Mouse (Mus musculus) cerebellum, adult 2 months (tissue): ENCODE results near the gene Tulp2. TPM values are rescaled to one million over a fixed set of nuclear protein-coding genes. Genes with fewer than 3 reads are reported as not detected.

Source experiments
- DNase-seq, 2 experiments: peaks; one replicate each; pipeline ENCODE4 v3.0.0; 2021
- H3K27ac ChIP-seq: fragments of 200-500 bp; 2 replicates; pipeline ENCODE4 v1.5.1; 2012; ENCODE audit warnings: low read length, control low read depth, inconsistent platforms; ENCODE audit not compliant: insufficient read depth
- H3K27me3 ChIP-seq: fragments of 200-500 bp; 2 replicates; pipeline ENCODE4 v1.6.1; 2012; ENCODE audit warnings: inconsistent platforms, mild to moderate bottlenecking, low read length, moderate library complexity; ENCODE audit not compliant: control insufficient read depth, insufficient read depth
- H3K4me1 ChIP-seq: fragments of 200-500 bp; 2 replicates; pipeline ENCODE4 v1.6.1; 2011; ENCODE audit warnings: low read length; ENCODE audit not compliant: control insufficient read depth, insufficient read depth
- H3K4me3 ChIP-seq: fragments of 200-500 bp; replicated peaks from 2 replicates; pipeline ENCODE3; 2011; ENCODE audit warnings: mild to moderate bottlenecking, low read depth, low read length, control low read depth; ENCODE audit not compliant: insufficient read depth
- CTCF ChIP-seq: fragments of 200-500 bp; IDR thresholded peaks from 2 replicates; pipeline ENCODE4 v1.5.1; 2011; ENCODE audit warnings: low read depth, mild to moderate bottlenecking, control low read depth, low read length, moderate library complexity, borderline replicate concordance; ENCODE audit not compliant: insufficient read depth
- POLR2A ChIP-seq: fragments of 200-500 bp; IDR thresholded peaks from 2 replicates; pipeline ENCODE4 v1.6.1; 2011; ENCODE audit warnings: low read length, control low read depth, borderline replicate concordance; ENCODE audit not compliant: insufficient read depth
- WGBS: fragments of 180-500 bp; shearing (Covaris S2); methylation state at CpG from one replicate; pipeline ENCODE4 v1.1.7; 2018; 5-methylcytosine and 5-hydroxymethylcytosine counted together
- polyA plus RNA-seq: library from polyadenylated mRNA; depleted of rRNA; stranded (reverse); fragments of >200 nt; gene quantifications from 2 replicates; pipeline ENCODE4 v1.2.3, GENCODE M21; 2012; rRNA removed

The Tulp2 gene
- polyA plus RNA-seq, 1 experiment, result not detected

- peak overlapping the region; percentile 75 for H3K27ac ChIP-seq
- H3K4me3 ChIP-seq, result peak overlapping the region; percentile 21
- TF ChIP-seq CTCF, result no peak
- TF ChIP-seq POLR2A, result no peak
- H3K4me1 ChIP-seq, result peaks cover 6% of the 10 kb centered on the region; the same call in 1 of the 2 replicates
- 83% methylated on average over 10 of the region's 10 CpGs for WGBS
- no peaks in the 10 kb centered on the region for H3K27me3 ChIP-seq
- DNase-seq, result no peak
Measured at GRCm38 (mm10) chr7:45568601-45569473, 87.2 kb downstream of the Tulp2 start.

GRCm38 (mm10) chr7:45570103-45570741 lies 88.5 kb downstream of the Tulp2 start, which contains the start of gene Bcat2:
Bcat2 (plus strand) TSS chr7:45570153.
- H3K4me3 ChIP-seq, result peak within 1 kb of the TSS; percentile 72
- peak; percentile 81 for DNase-seq
- H3K4me1 ChIP-seq, result peaks cover 6% of the 10 kb centered on the region; the same call in 1 of the 2 replicates
- 1% methylated on average over 42 of the region's 42 CpGs for WGBS
- peak within 1 kb of the TSS; percentile 34 for H3K27ac ChIP-seq
- TF ChIP-seq POLR2A (peak; percentile 62), CTCF (no peak)
- H3K27me3 ChIP-seq, result no peaks in the 10 kb centered on the region

GRCm38 (mm10) chr7:45571966-45572365 lies 90.3 kb downstream of the Tulp2 start:
- no peak overlapping the region for H3K27ac ChIP-seq
- H3K4me1 ChIP-seq, result peaks cover 6% of the 10 kb centered on the region; the same call in 1 of the 2 replicates
- 39% methylated on average over 1 of the region's 1 CpGs for WGBS
- H3K27me3 ChIP-seq, result no peaks in the 10 kb centered on the region
- TF ChIP-seq POLR2A, result no peak
- TF ChIP-seq CTCF, result no peak
- H3K4me3 ChIP-seq, result no peak overlapping the region
- DNase-seq, result no peak

Other genes with a start within 250 kb of the Tulp2 start
- gene Cd37, start 242.8 kb upstream of the Tulp2 start, polyA plus RNA-seq, result 3.1 and 4.3 TPM in 2 replicates
- 2.6 and 3.1 TPM in 2 replicates for gene Slc6a16, start 240.8 kb upstream of the Tulp2 start, polyA plus RNA-seq
- not detected in 2 replicates for gene Slc6a21, start 204.4 kb upstream of the Tulp2 start, polyA plus RNA-seq
- 17.5 and 18.9 TPM in 2 replicates for gene Trpm4, start 148.1 kb upstream of the Tulp2 start, polyA plus RNA-seq
- 0.11 and 0.31 TPM in 2 replicates for gene Hrc, start 146.6 kb upstream of the Tulp2 start, polyA plus RNA-seq
- gene Ppfia3, start 114.9 kb upstream of the Tulp2 start, polyA plus RNA-seq, result 84.3 and 85.9 TPM in 2 replicates
- gene Lin7b, start 111.3 kb upstream of the Tulp2 start, polyA plus RNA-seq, result 92.6 and 103 TPM in 2 replicates
- gene Snrnp70, start 86.1 kb upstream of the Tulp2 start, polyA plus RNA-seq, result 807 and 849 TPM in 2 replicates
- gene Kcna7, start 76.2 kb upstream of the Tulp2 start, polyA plus RNA-seq, result not detected in 2 replicates
- 0.07 and 0.29 TPM in 2 replicates for gene Ntf5, start 68.2 kb upstream of the Tulp2 start, polyA plus RNA-seq
- gene Lhb, start 61.1 kb upstream of the Tulp2 start, polyA plus RNA-seq, result 0.59 and 1.1 TPM in 2 replicates
- gene Gys1, start 47.0 kb upstream of the Tulp2 start, polyA plus RNA-seq, result 24.4 and 24.8 TPM in 2 replicates
- gene Ruvbl2, start 43.8 kb upstream of the Tulp2 start, polyA plus RNA-seq, result 56.8 TPM in 2 replicates
- gene Ftl1, start 22.0 kb upstream of the Tulp2 start, polyA plus RNA-seq, result 463 and 480 TPM in 2 replicates
- 102 and 103 TPM in 2 replicates for gene Bax, start 15.0 kb upstream of the Tulp2 start, polyA plus RNA-seq
- gene Gm45808, start 4.9 kb downstream of the Tulp2 start, polyA plus RNA-seq, result 0.33 TPM in 1 of 2 replicates, not detected in the other
- gene Dhdh, start 6.9 kb downstream of the Tulp2 start, polyA plus RNA-seq, result 4.7 and 5.6 TPM in 2 replicates
- 136 and 150 TPM in 2 replicates for gene Nucb1, start 28.5 kb downstream of the Tulp2 start, polyA plus RNA-seq
- 26.7 and 28.5 TPM in 2 replicates for gene Ppp1r15a, start 44.4 kb downstream of the Tulp2 start, polyA plus RNA-seq
- gene Plekha4, start 44.5 kb downstream of the Tulp2 start, polyA plus RNA-seq, result 1.2 and 1.3 TPM in 2 replicates
- 1.3 and 1.9 TPM in 2 replicates for gene Hsd17b14, start 73.0 kb downstream of the Tulp2 start, polyA plus RNA-seq
- gene Bcat2, start 88.3 kb downstream of the Tulp2 start, polyA plus RNA-seq, result 21.1 and 24.2 TPM in 2 replicates
- gene Fgf21, start 133.6 kb downstream of the Tulp2 start, polyA plus RNA-seq, result not detected in 2 replicates
- 0.07 and 0.08 TPM in 2 replicates for gene Fut1, start 135.4 kb downstream of the Tulp2 start, polyA plus RNA-seq
- gene Izumo1, start 139.9 kb downstream of the Tulp2 start, polyA plus RNA-seq, result 0.08 and 0.18 TPM in 2 replicates
- 7.6 and 7.7 TPM in 2 replicates for gene Rasip1, start 145.6 kb downstream of the Tulp2 start, polyA plus RNA-seq
- gene Mamstr, start 158.1 kb downstream of the Tulp2 start, polyA plus RNA-seq, result 7.1 and 9.8 TPM in 2 replicates
- 1.4 and 1.7 TPM in 2 replicates for gene Fut2, start 184.5 kb downstream of the Tulp2 start, polyA plus RNA-seq
- 0.10 and 0.16 TPM in 2 replicates for gene Ntn5, start 202.1 kb downstream of the Tulp2 start, polyA plus RNA-seq
- gene Sec1, start 212.5 kb downstream of the Tulp2 start, polyA plus RNA-seq, result 0.29 and 0.64 TPM in 2 replicates
- gene Car11, start 218.0 kb downstream of the Tulp2 start, polyA plus RNA-seq, result 164 and 166 TPM in 2 replicates
- gene Dbp, start 223.2 kb downstream of the Tulp2 start, polyA plus RNA-seq, result 222 and 239 TPM in 2 replicates
- 350 and 359 TPM in 2 replicates for gene Rpl18, start 233.6 kb downstream of the Tulp2 start, polyA plus RNA-seq
- gene Sphk2, start 236.1 kb downstream of the Tulp2 start, polyA plus RNA-seq, result 27.7 and 29.3 TPM in 2 replicates
- gene Fam83e, start 239.3 kb downstream of the Tulp2 start, polyA plus RNA-seq, result 0.25 and 0.31 TPM in 2 replicates
- gene Spaca4, start 243.9 kb downstream of the Tulp2 start, polyA plus RNA-seq, result not detected in 2 replicates